8 mouse cellular contexts compared by ENCODE assay signal in the genomic region with DNA sequence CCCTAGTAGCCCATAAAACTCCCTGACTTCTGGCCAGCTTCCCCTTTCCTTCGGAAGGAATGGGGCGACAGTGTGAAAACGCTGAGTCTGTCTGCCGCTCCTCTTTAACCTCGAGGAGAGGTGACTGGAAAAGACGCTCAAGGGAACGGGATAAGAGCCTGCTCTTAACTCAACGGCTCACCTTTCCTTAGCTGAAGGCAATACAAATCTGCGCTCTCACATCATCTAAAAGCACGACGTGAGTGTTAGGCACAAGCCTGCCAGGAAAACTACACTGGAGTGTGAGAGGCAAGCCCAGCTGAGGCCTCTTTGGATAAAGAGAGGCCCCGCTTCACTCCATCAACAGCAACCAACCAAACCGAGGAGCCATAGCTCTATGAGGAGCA. TPM values are rescaled to one million over a fixed set of nuclear protein-coding genes. Genes with fewer than 3 reads are reported as not detected.
DNase-seq lines count a peak whose midpoint lies in the region; ATAC-seq and TF ChIP-seq lines count a peak whose summit lies in the region.

Gene Nexn (minus strand): TSS at position 315 of the 386 bp plus-strand sequence.

- intact Hi-C loops in heart, adult 2 months (cut with DNase I): no loop called here
- intact Hi-C loops in heart, postnatal 14 days (cut with DNase I): no loop called here

- H3K36me3 ChIP-seq in heart, adult 2 months (ENCODE audit: control insufficient read depth, insufficient read depth, low read length): peaks cover 3% of the 10 kb centered on the region; the same call in 1 of the 2 replicates
- H3K36me3 ChIP-seq in embryonic facial prominence, embryonic 14.5 days (ENCODE audit: control insufficient read depth, insufficient read depth, low read length): no peaks in the 10 kb centered on the region

- ATAC-seq in embryonic facial prominence, embryonic 14.5 days (ENCODE audit: low read depth): peak; percentile 23

- DNase-seq in heart, adult 2 months: no peak
- no peak for DNase-seq in heart, adult 9 months (ENCODE audit: low spot score in 2 of 2)
- DNase-seq in embryonic facial prominence, embryonic 14.5 days (ENCODE audit: low spot score): peak; percentile 50
- DNase-seq in heart, postnatal 14 days: no peak
- DNase-seq in lung, postnatal 10 days: peak; percentile 39
- DNase-seq in natural killer cell, adult 2 months (ENCODE audit: low spot score in 2 of 2): no peak
- no peak for DNase-seq in urinary bladder, postnatal 25 days (ENCODE audit: low spot score)
- no peak for DNase-seq in cerebellum, adult 9-10 months

- H3K4me1 ChIP-seq in heart, adult 2 months (ENCODE audit: control insufficient read depth, insufficient read depth, low read length): peaks cover 4% of the 10 kb centered on the region
- H3K4me1 ChIP-seq in embryonic facial prominence, embryonic 14.5 days (ENCODE audit: control insufficient read depth, insufficient read depth, low read length): peaks cover 3% of the 10 kb centered on the region; the same call in 1 of the 2 replicates

- H3K9ac ChIP-seq in heart, adult 2 months (ENCODE audit: low read depth, low read length): peak within 1 kb of the TSS; percentile 97
- H3K9ac ChIP-seq in embryonic facial prominence, embryonic 14.5 days (ENCODE audit: low read depth, low read length): peak within 1 kb of the TSS; percentile 81

- peak within 1 kb of the TSS; percentile 62 for H3K4me3 ChIP-seq in heart, adult 2 months
- H3K4me3 ChIP-seq in embryonic facial prominence, embryonic 14.5 days (ENCODE audit: low read depth, low read length): peak within 1 kb of the TSS; percentile 59

- no peaks in the 10 kb centered on the region for H3K79me2 ChIP-seq in heart, adult 2 months (replicated peaks; ENCODE audit: control insufficient read depth, insufficient read depth, low read length)

- H3K4me2 ChIP-seq in embryonic facial prominence, embryonic 14.5 days (ENCODE audit: low read depth, low read length): peak within 1 kb of the TSS; percentile 93

- no peak for TF ChIP-seq CTCF in heart, adult 2 months (IDR thresholded peaks at IDR 0.05)

- H3K9me3 ChIP-seq in embryonic facial prominence, embryonic 14.5 days (ENCODE audit: control insufficient read depth, low read length): no peaks in the 10 kb centered on the region

- TF ChIP-seq POLR2A in heart, adult 2 months (IDR thresholded peaks at IDR 0.05; ENCODE audit: insufficient read depth, low read depth, low read length): peak; percentile 41; the same call in 1 of the 2 replicates

- no peaks in the 10 kb centered on the region for H3K27me3 ChIP-seq in heart, adult 2 months (ENCODE audit: control insufficient read depth, insufficient read depth, low read length)
- peaks cover 20% of the 10 kb centered on the region for H3K27me3 ChIP-seq in embryonic facial prominence, embryonic 14.5 days (replicated peaks; ENCODE audit: control insufficient read depth, insufficient read depth, low read length)

- TF ChIP-seq EP300 in heart, adult 2 months (IDR thresholded peaks at IDR 0.05; ENCODE audit: insufficient read depth, low read depth, low read length): no peak

- 7% methylated on average over 13 of the region's 13 CpGs for WGBS in heart, adult 2 months
- WGBS in embryonic facial prominence, embryonic 14.5 days: 3% methylated on average over 13 of the region's 13 CpGs

- peak within 1 kb of the TSS; percentile 98 for H3K27ac ChIP-seq in heart, adult 2 months
- peak within 1 kb of the TSS; percentile 71 for H3K27ac ChIP-seq in embryonic facial prominence, embryonic 14.5 days (replicated peaks; ENCODE audit: low read depth, low read length)

RNA-seq across cellular contexts. Expression of gene Nexn, which starts in this region (rescaled TPM):
- 100 to 1,000 TPM; 316 to 339 TPM for total RNA-seq in heart, adult 2 months (2021)
- polyA plus RNA-seq in heart, adult 2 months (2012; rRNA removed): 16.4 and 27.2 TPM in 2 replicates
- polyA plus RNA-seq in embryonic facial prominence, embryonic 14.5 days (2014; fragmentation: Nextera tagmentation; extraction: Ambion mirVana): 30.8 and 42.0 TPM in 2 replicates
- total RNA-seq in heart, postnatal 14 days (2021): 100 to 1,000 TPM; 297 to 301 TPM

Comparison
In these comparisons a context has a peak if more than half of its experiments do, and no peak if none do; other contexts are left out.
1. DNase-seq: peak in embryonic facial prominence, embryonic 14.5 days (single experiment) and lung, postnatal 10 days (single experiment); none in heart, adult 2 months (0 of 2), heart, adult 9 months (0 of 2), heart, postnatal 14 days (0 of 2), natural killer cell, adult 2 months (0 of 2), urinary bladder, postnatal 25 days (single experiment) and cerebellum, adult 9-10 months (single experiment).